Mouse (Mus musculus): Measurements from ENCODE around the gene Mslnl.
A peak's percentile ranks its signal among the peaks of the same experiment; 100 is the strongest.

The Mslnl gene

DNA sequence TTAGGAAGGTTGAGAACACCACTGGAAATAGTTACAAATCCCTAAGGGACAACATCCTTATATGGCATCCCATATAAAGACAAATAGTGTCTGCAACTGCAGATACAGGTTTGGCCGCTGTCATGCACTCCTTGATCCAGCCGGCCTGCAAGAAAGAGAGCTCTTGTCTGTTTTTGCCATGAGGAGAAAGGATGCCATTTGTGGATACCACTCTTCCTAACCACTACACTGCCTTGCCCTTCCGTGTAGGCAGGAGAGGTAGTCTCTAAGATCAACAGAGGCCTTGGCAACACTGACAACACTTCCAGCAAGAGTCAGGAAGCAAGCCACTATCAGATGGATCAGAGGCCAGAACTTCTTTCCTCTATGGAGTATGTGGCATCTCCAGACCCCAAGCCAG, 50.4 kb downstream of the Mslnl start, which contains the start of gene Ccdc78:
TSS of gene Ccdc78 (plus strand) at position 301 of the 400 bp plus-strand sequence.
- DNase-seq (ENCODE audit: low read depth, low spot score): no peak

DNA sequence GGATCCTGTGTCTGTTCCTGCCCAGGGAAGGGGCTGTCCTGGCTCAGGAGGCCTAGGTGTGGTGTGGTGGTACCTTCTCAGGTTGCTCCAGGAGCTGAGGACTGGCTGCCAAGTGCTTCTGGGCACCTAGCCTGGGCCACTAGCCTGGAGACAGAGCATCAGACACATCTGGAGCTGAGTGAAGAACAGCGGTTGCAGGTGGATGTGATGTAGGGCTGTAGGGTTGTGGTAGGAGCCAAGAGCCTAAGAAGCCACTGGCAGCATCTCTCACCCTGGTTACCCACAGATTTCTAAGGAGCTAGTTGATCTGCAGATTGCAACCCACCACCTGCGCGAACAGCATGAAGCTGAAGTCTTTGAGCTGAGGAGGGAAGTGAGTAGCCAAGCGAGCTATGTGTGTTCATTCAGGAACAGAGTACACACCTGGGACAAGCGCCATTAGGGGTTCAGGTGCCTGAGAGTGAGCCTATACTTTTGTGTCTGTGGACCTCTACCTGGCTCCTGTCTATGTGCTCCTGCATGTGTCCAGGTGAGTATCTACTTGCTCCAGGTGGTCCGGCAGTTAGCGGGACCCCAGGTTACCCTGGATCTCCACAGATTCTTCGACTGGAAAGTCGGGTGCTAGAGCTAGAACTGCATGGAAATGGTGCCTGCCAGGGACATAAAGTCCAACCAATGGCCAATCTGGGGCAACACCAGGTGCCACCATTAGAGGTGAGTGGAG, 51.1 kb downstream of the Mslnl start:
- no peak for DNase-seq (ENCODE audit: low read depth, low spot score)

DNA sequence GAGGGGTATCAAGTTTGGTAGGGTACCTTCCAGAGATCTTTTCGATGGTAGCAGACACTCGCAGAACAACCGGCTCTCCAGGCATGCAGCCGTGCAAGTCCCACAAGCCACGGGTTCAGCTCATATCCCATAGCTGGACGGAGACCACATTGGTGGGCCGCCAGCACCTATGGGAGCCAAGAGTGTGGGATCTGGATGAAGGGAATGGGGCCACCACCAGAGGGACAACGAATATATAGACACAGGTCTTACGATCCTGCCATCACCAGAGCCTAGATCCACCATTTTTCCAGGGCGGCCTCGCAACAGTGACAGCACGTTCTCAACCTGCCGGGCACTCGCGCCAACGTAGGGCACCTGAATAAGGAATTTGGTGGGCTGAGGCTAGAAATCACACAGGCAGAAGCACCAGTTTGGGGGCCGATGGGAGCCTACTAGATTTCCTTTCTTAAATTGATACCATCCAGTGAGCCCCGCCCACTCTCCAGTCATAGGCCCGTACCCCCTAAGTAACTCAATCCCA, 55.5 kb downstream of the Mslnl start:
- peak; percentile 50 for DNase-seq (ENCODE audit: low read depth, low spot score)

DNA sequence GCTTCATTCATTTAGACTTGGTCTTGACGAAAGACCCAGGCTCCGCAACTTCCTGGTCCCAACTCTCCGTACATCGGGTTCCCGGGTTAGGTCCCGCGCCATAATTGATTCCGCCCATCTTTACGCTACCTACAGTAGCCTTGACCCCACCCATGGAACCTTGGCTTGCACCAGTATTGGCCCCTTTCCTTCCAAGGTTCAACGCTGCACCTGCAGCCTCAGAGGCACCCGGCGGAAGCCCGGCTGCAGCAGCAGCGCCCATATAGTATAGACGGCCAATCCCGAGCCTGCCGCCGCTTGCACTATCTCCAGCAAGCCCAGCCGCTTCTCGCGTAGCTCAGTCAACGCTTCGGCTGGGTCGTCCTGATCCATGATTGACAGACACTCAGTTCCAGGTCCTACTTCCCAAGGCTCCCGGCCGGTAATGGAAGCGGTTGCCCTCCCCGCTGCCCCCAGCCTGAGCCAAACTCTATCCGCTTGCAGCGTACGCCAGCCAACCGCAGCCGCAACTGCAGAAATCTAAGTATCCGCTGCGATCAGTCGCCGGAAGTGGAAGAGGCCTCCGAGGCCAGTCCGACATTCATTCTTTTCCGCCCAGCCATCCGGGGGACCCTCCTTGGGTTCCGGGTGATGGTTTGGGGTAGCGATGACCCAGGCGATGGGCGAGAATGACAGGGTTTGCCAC, 56.1 kb downstream of the Mslnl start:
- DNase-seq (ENCODE audit: low read depth, low spot score): peak; percentile 89

DNA sequence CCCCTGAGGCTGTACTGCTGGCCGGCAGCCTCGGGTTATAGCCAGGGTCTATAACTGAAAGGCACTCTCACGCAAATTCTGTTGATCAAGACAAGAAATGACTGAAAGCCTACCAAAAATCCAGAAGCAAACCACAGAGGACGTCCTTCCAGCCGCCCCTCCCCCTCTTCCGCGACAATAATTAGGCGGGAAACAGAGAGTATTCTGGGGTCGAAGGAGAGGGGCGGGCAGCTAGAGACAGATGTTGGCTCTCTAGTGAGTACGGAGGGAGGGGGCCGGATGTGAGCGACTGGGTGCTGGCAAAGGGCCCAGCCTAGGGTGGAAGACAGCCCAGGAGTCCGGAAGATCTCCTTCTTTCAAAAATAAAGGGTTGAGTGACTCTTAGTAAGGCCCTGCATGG, 56.8 kb downstream of the Mslnl start, which contains the start of gene Fam173a:
TSS of gene Fam173a (minus strand) at position 287 of the 400 bp plus-strand sequence.
- DNase-seq (ENCODE audit: low read depth, low spot score): peak; percentile 76

DNA sequence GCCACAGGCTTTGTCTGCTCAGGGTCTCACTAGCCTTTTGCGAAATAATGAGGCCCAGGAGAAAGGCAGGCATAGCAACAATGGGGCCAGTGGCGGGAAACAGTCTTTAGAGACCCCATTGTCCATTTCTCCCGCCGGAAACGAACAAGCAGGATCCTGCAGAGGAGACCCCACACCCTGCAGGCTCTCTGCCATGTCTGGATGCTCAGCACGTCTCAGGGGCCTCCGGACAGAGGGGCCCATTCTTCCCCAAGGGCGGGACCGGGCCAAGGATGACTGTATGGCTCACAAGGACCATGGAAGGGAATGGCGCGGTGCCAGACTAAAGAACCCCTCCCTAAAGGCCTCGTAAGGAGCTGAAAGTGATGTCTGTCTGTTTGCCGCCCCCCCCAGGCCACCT, 58.4 kb downstream of the Mslnl start:
- no peak for DNase-seq (ENCODE audit: low read depth, low spot score)

DNA sequence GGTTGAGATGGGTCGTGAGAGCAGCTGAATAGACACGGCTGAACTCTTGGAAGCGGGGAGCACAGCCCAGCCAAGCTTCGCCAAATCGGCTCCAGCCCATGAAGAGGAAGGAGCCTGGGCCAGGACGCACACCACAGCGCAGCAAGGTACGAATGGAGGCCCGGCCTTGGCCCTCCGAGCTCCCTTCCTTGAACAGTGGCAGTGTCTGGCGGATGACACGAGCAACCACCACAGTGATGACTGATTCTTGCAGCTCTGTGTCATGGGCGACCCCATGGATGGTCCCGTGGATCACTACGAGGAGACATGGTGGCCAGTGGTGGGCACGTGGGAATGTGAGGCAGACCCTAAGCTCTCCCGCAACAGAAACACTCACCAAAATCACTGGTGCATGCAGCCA, 59.2 kb downstream of the Mslnl start:
- DNase-seq (ENCODE audit: low read depth, low spot score): no peak

DNA sequence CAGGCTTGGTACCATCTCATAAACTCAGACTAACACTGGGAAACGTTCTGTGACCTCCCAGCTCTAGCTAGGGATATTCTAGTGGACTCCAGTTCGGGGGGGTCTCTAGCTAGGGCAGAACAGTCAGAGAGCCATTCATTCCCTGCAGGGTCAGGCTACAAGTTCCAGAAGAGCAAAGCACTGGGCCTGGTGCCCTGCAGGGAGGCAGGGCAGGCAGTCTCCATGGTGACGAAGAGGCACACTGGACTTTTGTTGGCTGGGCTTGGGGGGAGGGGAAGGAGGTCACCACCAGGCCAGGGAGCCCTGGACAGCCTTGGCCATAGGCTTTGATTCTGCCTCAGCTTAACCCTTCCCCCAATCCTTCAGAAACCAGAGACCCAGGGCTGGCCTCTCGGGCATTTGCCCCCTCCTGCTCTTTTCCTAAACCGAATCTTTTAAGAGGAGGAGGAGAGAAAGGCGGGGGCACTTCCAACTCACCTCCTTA, 59.8 kb downstream of the Mslnl start, which contains the start of gene AC134908.4:
TSS of gene AC134908.4 (minus strand) at position 51 of the 484 bp plus-strand sequence.
- DNase-seq (ENCODE audit: low read depth, low spot score): peak; percentile 47

DNA sequence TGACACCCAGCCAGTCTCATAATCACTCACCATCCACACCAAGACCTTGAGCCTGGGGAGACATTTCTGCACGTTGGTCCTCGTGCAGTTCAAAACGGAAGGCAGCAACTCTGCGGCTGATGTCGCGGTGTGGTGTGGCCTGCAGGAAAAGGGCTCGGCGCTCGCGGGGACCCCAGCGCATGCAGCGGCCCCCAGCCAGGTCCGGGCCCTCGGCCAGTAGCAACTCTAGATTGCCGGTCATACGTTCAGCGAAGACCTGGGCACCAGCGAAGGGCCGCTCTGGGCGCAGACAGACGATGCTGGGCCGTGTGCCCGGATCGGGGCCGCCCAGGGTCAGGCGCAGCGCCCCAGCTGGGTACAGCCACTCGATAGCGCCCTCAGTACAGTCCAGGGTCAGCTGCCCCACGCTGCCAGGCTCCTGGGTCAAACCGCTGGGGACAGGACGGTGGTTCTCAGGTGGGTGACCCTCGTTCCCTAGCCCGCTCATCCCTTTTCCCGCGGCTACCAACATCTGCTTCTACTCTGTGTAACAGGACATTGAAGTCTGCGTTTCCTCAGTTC, 60.4 kb downstream of the Mslnl start:
- no peak for DNase-seq (ENCODE audit: low read depth, low spot score)

DNA sequence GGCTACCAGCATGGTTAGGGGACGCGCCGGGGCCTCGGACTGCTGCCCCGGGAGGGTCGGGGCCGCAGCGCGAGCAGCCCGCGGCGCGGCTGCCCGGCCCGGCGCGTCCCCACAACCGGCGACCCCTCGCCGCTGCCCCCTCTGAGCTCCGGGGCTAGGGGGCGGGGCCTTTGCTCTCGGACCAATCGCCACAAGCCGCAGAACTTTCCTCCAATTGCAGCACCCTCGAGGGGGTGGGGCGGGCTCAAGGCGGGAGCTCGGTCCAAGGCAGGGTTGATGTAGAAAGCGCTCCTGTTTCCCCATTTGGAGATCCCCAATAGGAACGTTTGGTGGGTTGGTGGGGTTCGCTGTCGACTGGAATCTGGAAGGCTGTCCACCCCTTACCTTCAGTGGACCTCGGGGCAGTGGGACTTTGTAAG, 61.1 kb downstream of the Mslnl start, which contains the start of gene Metrn:
TSS of gene Metrn (minus strand) at position 186 of the 419 bp plus-strand sequence.
- DNase-seq (ENCODE audit: low read depth, low spot score): peak; percentile 87
